Mouse (Mus musculus) testis, adult 2 months (tissue): ENCODE measurements around the gene Mroh2a.

ENCODE experiments used
- CTCF ChIP-seq: fragments of 200-500 bp; IDR thresholded peaks from 2 replicates; pipeline ENCODE4 v1.5.1; 2012; ENCODE audit warnings: low read depth, mild to moderate bottlenecking, inconsistent platforms, low read length, moderate library complexity; ENCODE audit not compliant: control insufficient read depth, insufficient read depth, insufficient replicate concordance
- POLR2A ChIP-seq: fragments of 200-500 bp; IDR thresholded peaks from 2 replicates; pipeline ENCODE4 v1.6.1; 2012; ENCODE audit warnings: low read depth, mild to moderate bottlenecking, inconsistent platforms, low read length, moderate library complexity; ENCODE audit not compliant: control insufficient read depth

DNA sequence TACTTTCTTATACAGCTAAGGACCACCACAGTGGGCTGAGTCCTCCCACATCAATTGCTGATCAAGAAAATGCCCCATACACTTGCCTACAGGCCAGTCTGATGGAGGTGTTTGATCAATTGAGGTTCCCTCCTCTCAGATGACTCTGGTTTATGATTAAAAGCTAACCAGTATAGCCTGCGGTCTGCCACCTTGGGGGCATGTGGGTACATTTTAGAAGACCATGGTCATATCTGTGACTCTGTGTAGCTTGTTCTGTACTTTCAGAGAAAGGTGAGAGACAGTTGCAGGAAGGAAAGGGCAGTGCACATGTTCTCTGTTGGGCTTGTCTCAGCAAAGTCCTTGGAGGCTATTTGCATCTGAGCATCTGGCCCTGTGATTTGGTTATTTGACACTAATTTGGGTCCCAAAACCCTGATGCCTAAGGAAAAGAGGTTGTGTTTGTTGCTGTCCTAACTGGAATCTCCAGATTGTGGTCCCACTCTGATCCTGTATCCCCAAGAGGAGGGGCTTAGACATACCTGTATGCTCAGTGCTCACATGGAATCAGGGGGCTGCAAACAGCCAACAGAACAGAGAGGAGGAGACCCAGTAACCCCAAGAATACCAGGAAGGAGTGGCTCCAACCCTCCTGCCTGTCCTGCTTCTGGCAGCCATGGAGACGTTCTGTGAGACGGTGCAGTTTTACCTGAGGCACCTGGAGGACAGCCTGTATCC lies 6.0 kb downstream of the Mroh2a start:
- TF ChIP-seq CTCF (no peak), POLR2A (no peak)
